Mouse (Mus musculus) effector memory CD4-positive, alpha-beta T cell, adult 5 months (primary cell): ENCODE data around the gene Gm15557. TPM values are rescaled to one million over a fixed set of nuclear protein-coding genes. Genes with fewer than 3 reads are reported as not detected.

ENCODE experiments used
- polyA plus RNA-seq: library from polyadenylated mRNA; unstranded; fragments of 100-300 nt; shearing (Covaris generic); gene quantifications from one replicate; pipeline ENCODE4 v1.2.1, GENCODE M21; 2017

Gm15557 gene
- not detected for polyA plus RNA-seq

GRCm38 (mm10) chr2:155940681-155941080 lies at the start of gene Gm15557:
Gene Gm15557 (plus strand): TSS chr2:155940728.

GRCm38 (mm10) chr2:155929531-155930442 lies 10.7 kb upstream of the Gm15557 start, which contains the start of gene Uqcc1:
Gene Uqcc1 (minus strand): TSS chr2:155930310.

GRCm38 (mm10) chr2:155945124-155945523 lies 4.6 kb downstream of the Gm15557 start, which contains the start of gene Gdf5:
Gene Gdf5 (minus strand): TSS chr2:155945367.

GRCm38 (mm10) chr2:155956134-155957059 lies 15.9 kb downstream of the Gm15557 start, which contains the start of gene Cep250:
Gene Cep250 (plus strand): TSS chr2:155956458.

Other genes starting within 250 kb of the Gm15557 start
- 149 TPM for gene Trpc4ap, start 248.3 kb upstream of the Gm15557 start, polyA plus RNA-seq
- gene Edem2, start 211.3 kb upstream of the Gm15557 start, polyA plus RNA-seq, result 46.7 TPM
- not detected for gene Gm17581, start 204.9 kb upstream of the Gm15557 start, polyA plus RNA-seq
- not detected for gene Procr, start 189.6 kb upstream of the Gm15557 start, polyA plus RNA-seq
- 0.12 TPM for gene Mmp24, start 165.4 kb upstream of the Gm15557 start, polyA plus RNA-seq
- 40.6 TPM for gene BC029722, start 121.3 kb upstream of the Gm15557 start, polyA plus RNA-seq
- gene Eif6, start 113.8 kb upstream of the Gm15557 start, polyA plus RNA-seq, result 159 TPM
- not detected for gene Fam83c, start 105.9 kb upstream of the Gm15557 start, polyA plus RNA-seq
- gene Uqcc1, start 10.4 kb upstream of the Gm15557 start, polyA plus RNA-seq, result 31.1 TPM
- gene Gdf5, start 4.6 kb downstream of the Gm15557 start, polyA plus RNA-seq, result not detected
- 21.9 TPM for gene Cep250, start 15.7 kb downstream of the Gm15557 start, polyA plus RNA-seq
- gene 6430550D23Rik, start 67.2 kb downstream of the Gm15557 start, polyA plus RNA-seq, result 1.2 TPM
- gene Ergic3, start 67.3 kb downstream of the Gm15557 start, polyA plus RNA-seq, result 105 TPM
- gene Fer1l4, start 112.2 kb downstream of the Gm15557 start, polyA plus RNA-seq, result not detected
- 4.3 TPM for gene Spag4, start 124.4 kb downstream of the Gm15557 start, polyA plus RNA-seq
- gene Cpne1, start 171.2 kb downstream of the Gm15557 start, polyA plus RNA-seq, result 60.0 TPM
- gene Rbm12, start 171.2 kb downstream of the Gm15557 start, polyA plus RNA-seq, result 52.0 TPM
- gene Gm28036, start 186.4 kb downstream of the Gm15557 start, polyA plus RNA-seq, result 29.0 TPM
- 128 TPM for gene Romo1, start 203.3 kb downstream of the Gm15557 start, polyA plus RNA-seq
- 33.4 TPM for gene Nfs1, start 203.5 kb downstream of the Gm15557 start, polyA plus RNA-seq
- 1,812 TPM for gene Rbm39, start 239.5 kb downstream of the Gm15557 start, polyA plus RNA-seq